Mouse (Mus musculus) adrenal gland, adult (tissue): ENCODE measurements around the gene Dusp6.

Experiments
- DNase-seq, 2 experiments: peaks; one replicate each; pipeline ENCODE4 v3.0.0; 2022 to 2023; ENCODE audit warnings: low spot score in 1 of 2; ENCODE audit not compliant: inconsistent age in 2 of 2

Dusp6 gene

DNA sequence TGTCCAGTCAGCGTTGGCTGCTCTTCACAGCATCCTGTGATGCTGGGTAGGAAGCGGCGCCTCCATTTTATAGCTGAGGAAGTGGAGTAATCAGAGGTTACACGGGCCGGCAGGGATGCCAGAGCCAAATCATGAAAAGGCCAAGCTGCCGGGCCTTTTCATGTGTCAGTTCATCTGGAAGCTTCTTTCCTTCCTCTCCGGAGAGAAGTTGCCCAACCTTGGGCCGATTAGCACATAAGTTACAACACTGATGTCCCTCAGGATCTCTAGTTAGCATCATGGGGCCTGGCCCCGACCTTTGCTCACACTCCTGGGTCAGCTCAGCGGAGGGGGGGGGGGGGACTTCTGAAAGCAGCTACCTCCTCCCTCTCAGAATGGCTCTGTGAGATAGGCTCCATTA, 7.4 kb downstream of the Dusp6 start:
- DNase-seq, result peak; percentile 76 to 96

DNA sequence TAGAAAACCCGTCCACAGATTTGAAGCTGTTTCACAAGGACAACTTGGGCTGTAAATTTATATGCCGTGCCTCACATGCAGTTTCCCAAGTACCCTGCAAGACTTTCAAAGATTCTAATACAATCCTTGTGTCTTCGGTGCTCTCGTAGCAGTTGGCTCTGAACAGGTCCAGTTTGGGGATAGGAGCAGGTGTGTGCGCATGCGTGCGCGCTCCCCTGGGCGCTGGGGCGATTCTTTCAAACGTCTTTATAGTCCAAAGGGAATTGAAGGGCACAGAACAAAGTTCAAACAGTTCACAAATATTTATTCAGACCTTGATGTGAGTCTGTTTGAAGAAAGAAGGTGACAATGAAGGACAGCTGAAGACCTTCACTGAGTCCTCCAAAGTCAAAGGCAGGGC, 8.0 kb downstream of the Dusp6 start:
- peak; percentile 36 to 86 for DNase-seq

DNA sequence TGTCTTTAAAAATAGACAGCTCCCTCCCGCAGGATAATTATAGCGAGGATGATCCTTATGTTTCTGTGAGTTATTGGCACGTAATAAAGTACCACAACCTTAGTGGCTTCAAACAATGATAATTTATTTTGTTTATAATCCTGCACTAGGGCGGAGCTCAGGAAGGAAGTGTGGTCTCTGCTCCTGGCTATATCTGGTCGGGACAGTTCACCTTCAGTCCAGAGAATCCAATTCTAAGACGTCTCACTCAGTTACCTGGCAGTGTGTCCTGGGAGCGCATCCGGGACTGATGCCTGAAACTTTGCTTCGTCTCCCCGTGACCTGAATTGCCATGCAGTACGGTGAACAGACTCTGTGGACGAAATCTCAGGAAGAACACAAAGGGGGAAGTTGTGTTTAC, 10.0 kb downstream of the Dusp6 start:
- peak in 1 of 2 experiments; percentile 43 for DNase-seq

DNA sequence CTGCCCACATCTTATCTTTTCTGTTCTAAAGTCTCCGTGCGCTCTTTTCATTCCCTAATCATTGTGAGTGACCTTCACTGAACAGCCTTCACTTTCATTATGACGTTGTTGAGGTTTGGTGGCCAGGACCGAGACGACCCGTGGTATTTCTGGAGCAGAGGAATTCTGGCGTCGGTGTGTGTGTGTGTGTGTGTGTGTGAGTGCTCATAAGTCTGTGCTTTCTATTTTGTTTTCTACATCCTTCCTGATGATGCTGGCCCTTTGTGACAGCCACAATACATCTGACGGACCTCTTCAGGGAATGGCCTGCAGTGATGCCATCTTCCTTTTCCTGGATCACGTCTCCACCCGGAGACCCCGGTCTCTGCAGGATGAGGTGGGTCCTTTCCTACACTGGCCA, 11.6 kb downstream of the Dusp6 start:
- peak; percentile 68 to 82 for DNase-seq

DNA sequence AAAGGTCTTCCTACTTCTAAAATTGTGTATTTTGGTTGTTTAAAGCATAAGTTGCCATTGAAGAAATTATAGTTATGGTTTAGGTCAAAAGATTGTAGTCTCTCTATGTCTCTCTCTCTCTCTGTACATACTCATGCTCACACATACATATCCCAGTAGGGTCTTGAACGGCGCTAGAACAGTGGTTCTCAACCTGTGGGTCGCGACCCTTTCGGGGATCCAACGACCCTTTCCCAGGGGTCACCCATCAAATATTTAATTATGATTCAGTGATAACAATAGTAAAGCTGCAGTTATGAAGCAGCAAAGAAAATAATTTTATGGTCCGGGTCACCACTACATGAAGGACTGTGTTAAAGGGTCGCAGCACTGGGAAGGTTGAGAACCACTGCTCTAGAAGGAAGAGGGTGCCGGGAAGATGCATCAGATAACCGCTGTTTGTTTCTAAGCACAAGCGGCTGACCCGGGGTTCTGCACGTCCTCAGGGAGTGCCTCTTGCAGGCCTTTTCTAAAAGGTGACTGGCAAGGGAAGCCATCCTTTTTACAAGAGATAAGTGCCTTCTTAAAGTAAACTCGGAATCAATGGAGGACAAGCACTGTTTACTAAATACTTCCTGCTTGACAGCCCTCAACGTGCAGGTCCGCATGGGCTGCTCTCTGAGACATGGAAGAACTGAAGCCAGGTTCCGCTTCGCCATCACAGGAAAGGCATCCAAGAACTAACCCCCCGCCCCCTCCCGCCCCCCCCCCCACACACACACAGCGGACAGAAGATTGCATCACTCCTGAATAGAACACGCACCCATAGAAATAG, 16.2 kb downstream of the Dusp6 start:
- DNase-seq, result no peak

DNA sequence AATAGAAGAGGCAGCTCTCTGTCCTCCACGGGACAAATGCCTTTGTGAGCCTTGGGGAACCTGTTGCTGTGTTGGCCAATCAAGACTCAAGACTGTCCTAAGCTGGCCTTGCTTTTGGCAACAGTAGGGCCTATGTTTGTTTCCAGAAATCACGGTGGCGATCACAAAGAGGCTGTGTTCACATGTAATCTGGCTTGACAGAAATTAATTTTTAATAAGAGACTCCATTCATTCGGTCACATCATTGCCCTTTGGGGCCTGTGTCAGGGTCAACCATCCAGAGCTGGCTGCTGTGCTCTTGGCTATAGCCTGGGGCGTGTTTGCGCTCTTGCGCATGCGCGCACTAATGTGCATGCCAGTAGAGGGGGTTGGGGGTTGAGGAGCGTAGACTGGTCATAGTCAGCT, 21.0 kb downstream of the Dusp6 start:
- no peak for DNase-seq

DNA sequence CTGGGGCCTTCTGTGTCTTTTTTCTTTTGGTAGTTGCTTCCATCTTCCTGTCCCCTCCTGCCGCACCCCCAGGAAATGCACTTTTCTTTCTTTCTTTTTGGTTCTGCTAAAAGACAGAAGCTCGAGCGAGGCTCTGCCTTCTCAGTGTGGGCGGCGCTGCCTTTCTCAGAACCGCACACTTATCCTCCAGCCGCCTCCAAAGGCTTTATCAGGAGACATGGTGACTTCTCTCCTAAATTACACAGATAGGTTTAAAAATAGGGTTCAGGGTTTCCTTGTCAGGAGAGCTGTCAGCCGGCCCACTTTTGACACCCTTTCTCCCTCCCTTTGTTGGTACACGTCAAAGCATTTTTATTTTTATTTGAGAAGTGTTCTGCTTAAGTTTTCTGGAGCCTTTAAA, 21.9 kb downstream of the Dusp6 start:
- no peak for DNase-seq

DNA sequence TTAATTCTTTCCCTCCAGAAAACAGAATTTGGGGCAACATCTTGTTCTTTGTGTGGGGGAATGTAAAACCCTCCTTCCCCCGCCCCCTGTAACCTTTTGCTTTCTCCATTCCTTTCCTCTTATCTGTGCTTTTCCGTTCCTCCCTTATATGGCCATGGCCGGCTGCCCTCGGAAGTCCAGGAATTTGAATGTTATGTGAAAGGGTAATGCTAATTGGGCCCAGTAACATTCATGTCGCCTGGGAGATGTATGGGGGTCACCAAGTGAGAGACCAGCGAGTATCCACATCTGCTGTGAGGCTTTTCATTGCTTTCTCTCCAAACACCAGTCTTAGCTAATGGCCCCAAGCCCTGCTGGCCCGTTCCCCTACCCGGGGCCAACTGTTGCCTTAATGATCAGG, 22.7 kb downstream of the Dusp6 start:
- DNase-seq, result peak in 1 of 2 experiments; percentile 46

DNA sequence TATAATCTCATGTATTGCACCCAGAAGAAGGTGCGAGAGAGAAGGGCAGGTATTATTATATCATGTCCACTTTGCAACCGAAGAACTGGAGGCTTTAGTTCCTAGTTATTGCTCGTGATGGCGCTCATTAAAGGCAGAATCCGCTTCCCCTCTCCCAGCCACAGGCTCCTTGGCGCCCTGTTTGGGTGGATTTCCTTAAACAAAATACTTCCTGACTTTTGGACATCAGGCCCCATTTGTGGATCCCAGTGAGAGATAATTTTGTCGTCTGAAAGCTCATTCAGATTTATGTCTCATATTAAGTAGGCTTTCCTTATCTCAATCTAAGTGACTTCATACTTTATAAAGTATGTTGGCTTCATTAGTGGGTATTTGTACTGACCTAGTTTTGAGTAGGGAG, 23.2 kb downstream of the Dusp6 start:
- DNase-seq, result peak in 1 of 2 experiments; percentile 46

DNA sequence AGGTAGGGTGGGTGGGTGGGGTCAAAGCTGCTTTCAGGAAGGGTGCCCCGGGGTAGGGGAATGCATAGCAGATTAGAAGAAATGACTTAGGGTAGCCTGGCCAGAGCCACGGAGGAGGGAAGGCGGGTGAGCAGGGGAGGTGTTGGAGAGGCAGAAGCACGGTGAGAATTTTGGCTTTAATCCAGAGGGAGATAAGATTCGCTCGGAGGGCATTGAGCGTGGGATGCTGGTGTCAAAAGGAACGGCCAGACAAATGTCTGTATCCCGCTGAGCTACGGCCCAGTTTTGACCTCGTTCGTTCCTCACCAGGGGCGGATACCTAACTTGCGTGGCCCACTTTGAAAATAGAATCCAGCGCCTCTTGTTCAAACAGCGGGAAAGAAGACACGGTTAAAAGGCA, 23.8 kb downstream of the Dusp6 start:
- peak in 1 of 2 experiments; percentile 69 for DNase-seq

DNA sequence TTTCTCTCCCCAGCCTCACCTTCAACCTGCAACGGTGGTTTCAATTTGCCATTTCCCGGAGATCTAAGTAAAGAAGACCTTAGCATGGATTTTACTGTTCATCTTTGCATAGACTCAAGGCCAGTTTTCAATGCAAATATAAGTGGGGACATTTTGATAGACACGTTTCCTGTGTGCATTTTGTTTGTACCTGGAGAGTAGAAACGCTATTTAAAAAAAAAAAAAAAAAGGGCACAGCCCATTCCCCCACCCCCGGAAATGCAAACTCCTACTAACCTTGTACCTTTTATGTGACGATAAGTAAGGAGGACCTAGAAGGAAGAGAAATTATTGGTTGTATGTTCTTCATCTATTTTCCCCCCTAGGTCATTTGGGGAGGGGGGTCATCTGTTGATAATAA, 24.2 kb downstream of the Dusp6 start:
- no peak for DNase-seq

DNA sequence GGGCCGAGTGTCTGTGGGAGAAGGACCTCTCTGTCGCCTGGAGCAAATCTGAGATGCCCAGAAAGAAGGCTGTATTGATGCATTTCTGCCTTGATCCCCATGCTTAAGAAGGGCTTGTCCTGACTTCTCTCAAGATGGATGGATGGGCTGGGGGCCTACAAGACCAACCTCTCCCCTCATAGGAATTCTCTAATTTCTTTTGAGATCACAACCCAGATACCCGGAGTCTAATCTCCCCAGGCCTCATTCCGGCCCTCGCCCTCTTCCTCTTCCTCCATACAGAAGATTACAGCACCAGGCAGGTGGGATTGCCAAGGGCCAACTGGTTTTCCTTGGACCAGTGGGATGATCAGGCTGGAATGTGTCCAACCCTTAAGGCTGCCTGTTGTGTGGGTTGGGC, 26.1 kb downstream of the Dusp6 start:
- no peak for DNase-seq

DNA sequence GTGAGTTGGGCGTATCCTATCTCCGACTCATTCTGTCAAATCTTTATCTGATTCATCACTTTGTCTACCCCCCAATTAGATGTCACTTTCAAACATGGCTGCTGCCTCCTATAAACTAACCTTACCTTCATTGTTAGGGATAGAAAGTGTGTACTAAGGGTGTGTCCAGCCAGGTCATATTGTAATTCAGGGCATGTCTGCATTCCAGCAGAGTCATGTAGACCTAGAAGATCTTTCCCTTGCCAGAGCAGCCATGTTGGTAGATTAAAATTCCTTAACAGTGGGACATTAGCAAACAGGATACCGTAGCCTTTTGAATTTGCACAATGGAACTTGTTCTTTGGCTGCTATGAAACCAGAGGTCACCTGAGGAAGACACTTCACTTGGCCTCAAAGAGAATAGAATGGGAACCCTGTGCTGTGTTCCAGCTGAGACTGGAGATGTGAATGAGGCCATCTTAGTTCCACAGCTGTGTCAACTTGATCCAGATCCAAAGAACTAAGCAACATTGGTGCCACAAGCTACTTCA, 30.1 kb downstream of the Dusp6 start:
- no peak for DNase-seq

DNA sequence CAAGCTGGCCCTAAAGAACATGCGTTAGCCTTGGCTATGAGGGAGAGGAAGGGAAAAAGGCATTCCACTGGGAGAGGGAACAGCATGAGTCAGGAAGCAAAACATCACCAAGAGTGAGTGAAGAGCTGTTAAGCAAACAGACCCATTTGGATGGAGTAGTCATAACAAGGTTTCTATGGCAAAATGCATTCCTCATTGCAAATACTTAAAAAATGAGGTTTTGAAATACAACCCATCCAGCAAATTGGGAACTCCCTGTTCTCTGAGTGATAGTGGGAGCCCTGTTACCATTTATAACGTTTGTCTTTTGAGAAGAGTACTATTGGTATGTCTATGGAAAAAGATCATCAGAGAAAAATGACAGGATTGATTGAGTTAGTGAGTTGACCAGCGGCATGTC, 34.7 kb downstream of the Dusp6 start:
- DNase-seq, result no peak

DNA sequence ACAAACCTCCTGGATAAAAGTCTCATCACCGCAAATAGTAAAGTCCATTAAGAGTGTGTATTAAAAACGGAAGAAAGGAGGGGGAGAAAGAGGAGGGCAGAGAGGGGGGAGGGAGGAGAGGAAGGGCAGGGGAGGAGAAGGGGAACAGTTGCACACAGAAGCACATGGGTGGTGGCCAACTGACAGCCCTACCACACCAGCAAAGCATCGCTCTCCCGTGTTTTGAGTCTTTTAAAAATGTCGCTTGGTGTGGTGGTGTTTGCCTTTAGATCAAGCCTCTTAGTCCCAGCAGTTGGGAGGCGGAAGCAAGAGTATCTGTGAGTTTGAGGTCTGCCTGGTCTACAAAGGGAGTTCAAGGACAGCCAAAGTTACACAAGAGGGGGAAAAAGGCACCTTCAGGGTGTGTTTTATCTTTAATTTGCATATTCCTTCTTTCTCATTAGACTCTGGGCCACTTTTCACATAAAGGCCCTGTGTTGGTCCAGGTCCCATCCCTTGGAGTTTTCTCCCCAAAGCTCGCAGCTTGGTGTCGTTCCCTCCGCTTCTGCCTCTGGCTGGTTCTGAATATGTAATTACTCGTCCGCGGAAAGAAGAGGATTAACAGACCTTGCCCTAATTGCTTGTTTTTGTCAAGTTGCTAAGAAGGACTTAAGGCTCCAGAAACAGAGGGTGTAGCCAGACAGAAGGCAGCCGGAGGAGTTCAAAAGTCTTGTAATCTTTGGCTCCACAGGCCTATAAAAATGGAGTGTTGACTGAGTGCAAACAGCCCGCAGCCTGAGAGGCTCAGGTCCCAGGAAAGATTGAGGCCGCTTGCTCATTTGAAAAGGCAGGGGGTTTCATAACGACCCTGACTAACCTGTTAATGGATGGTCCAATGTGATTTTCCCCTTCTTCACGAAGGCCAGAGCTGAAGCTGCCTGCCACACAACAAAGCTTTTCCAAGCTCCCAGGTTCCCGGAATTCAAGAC, 35.6 kb downstream of the Dusp6 start:
- DNase-seq, result no peak

DNA sequence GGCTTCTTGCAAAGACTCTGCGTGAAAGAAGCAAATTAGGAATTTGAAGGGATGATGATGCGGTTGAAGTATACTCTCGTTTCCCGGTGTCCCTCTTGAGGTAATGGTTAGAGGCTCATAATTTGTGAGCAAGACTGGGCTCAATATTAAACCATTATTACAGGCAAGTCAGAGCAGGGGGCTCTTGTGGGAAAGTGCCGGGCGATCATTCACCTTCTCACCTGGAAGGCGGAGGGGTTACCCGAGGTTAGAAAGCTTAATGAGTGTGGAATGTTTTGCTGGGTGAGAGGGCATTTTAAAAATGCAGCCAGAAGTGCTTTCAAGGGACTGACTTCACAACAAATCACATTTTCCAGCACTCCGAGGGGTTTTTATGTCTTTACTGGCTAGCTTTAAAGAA, 36.3 kb downstream of the Dusp6 start:
- DNase-seq, result no peak

DNA sequence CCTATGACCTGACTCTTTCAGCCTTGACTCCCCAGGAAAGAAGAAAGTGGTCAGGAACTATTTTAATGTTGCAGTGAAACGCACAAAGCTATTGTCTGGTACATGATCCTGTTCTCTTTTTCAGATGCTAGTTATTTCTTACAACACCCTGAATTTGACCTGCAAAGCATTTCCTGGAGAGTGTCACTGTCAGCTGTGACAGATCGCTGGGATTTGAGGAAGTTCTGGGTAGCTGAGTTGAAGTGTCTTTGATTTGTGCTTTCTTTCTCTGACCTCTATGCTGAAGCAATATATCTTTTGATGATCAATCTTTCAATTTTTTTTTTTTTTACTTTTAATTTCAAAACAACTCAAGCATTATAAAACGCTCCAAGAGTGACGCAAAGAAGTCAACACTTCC, 39.0 kb downstream of the Dusp6 start:
- DNase-seq, result peak in 1 of 2 experiments; percentile 59

DNA sequence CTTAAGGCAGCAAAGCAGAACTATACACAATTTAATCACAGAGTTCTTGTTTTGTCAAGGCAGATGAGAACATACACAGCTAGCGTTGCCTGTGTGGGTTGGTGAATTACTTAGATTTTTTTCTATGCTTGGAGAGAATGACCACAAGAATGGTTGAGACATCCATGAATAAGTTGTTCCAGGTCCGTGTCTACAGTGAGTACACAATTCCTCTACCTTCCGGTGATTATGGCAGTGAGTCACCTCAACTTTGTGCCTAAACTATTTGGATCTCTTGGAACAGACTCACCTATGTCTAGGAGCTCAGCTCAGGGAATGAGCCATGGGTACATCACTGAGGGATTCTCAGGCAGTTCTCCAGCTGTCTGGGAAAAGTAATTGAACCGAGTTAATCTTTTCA, 45.8 kb downstream of the Dusp6 start:
- no peak for DNase-seq

DNA sequence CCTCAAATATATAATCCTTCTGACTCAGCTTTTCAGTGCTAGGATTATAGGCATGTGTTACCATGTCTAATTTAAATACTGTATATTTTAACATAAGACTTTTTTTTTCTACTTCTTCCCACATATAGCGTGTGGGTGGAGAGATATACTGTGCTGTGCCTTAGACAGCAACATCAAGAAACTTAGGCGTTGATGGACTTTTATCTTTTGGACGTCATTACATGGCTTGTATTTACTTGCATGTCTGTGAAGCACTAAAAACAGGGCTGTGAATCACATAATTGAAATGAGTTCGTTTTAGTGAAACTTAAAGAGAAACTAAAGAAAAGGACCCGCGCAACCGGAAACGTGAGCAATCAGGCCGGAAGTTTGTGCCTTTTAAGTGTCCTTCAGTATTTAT, 46.6 kb downstream of the Dusp6 start:
- DNase-seq, result no peak

DNA sequence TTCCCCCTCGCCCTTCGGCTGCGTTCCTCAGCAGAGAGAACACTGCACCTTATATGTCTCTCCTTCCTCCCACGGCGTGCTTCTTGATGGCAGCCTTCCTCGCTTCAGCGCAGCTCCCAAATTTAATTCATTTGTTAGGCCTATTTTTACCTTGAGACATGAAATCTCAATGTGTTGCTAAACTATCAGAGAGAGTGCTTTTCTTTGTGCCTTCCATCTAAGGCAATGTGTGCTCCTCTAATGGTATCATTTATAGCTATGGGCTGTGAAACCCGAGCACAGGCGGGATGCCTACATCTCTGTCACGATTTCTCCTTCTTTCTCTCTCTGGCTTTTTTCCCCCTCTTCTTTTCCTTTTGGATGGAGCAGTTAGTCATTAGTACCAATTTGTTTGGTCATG, 47.2 kb downstream of the Dusp6 start:
- DNase-seq, result no peak

DNA sequence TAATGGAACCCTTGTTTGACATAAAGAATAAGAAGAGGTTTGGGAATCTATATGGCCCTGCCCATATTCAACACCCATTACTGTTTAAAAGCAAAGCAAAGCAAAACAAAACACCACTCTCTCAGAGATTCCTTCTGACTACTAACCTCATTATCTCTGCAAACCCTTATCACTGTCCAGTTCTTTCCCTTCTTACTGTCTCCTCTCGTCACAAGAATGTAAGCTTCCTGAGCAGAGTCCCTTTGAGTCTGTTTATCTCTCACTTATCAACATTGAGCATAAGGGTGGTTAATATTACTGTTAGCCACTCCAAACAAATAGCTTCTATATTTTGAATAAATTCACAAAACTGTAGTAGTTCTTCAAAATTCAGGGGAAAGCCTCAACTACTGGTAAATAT, 48.9 kb downstream of the Dusp6 start:
- DNase-seq, result no peak

DNA sequence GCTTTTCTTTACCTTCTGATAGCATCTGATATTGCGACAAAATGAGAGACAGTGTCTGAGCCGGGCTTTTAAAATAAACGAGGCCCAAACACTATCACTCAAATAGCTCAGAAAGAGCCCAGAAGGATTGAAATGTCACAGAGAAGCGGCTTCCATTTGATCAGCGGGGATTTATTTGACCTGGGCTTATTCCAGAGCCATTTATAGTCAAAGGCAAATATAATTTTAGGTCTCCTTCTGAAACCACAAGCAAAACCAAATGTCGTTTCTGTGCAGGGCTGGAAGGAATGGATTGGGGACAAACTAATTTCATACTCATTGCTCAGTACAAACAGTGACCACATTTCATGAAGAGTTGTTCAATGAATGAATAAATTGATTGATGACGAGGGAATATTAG, 51.3 kb downstream of the Dusp6 start:
- peak in 1 of 2 experiments; percentile 64 for DNase-seq
